Mouse (Mus musculus) embryo, embryonic 11.5 days (tissue): ENCODE measurements around the gene Olfr450.

Experiments
- DNase-seq: peaks from one replicate; pipeline ENCODE4 v3.0.0-alpha.2; 2012; ENCODE audit warnings: low read depth, low spot score

Gene Olfr450

GRCm38 (mm10) chr6:42811639-42812038, at the start of gene Olfr450:
Gene Olfr450 (plus strand): TSS chr6:42811939.
- DNase-seq = no peak

- DNase-seq = no peak
These were observed 34.7 kb upstream of the Olfr450 start for GRCm38 (mm10) chr6:42777066-42777465.

- no peak for DNase-seq
These were observed 26.9 kb upstream of the Olfr450 start, which contains the start of gene Olfr452 for GRCm38 (mm10) chr6:42784793-42785192. Gene Olfr452 (plus strand): TSS chr6:42785093.

- no peak for DNase-seq
These were observed 21.3 kb upstream of the Olfr450 start for GRCm38 (mm10) chr6:42790247-42790948.

GRCm38 (mm10) chr6:42790949-42791556, 20.7 kb upstream of the Olfr450 start:
- DNase-seq = no peak

GRCm38 (mm10) chr6:42794982-42795381, 16.8 kb upstream of the Olfr450 start:
- DNase-seq = no peak

DNA sequence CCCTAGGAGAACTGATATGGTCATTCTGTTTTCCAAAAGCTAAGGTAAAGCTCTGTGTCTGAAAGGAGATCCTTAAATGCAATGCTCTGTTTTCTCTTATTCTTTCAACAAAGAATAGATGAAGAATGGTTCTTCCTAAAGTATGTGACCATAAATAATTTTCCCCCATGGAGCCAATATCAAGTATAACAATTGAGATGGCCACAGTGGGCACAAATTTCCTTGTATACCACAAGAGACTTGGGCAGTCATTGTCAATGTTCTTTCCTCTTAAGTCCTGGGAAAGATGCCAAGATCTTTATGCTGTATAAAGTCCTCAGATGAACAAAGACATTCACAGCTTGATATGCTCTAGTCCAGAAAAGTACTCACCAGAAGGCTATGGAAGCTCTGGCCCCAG, 22.3 kb downstream of the Olfr450 start, which contains the start of gene Olfr449:
Olfr449 (plus strand) TSS at position 301 of the 400 bp plus-strand sequence.
- DNase-seq = no peak

- peak; percentile 57 for DNase-seq
These were observed 48.6 kb downstream of the Olfr450 start for GRCm38 (mm10) chr6:42860222-42860819.
